Mouse (Mus musculus): ENCODE results near the gene Panx2.

DNA sequence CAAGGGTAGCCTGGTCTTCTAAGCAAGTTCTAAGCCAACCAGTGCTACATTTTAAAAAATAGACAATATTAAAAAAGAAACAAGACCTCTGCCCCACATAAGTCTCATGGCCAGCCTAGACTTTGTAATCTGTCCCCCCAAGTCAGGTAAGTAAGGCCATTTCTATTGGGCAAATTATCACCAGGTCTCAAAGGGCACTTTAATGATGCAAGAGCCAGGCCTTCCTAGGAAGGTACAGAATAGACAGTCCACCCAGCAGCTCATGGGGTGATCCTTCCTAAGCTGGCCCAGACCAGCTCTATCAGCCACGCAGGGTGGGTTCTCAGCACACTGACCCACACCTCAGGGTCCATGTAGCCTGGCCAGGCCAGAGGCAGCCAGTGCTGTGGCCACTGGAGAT, 24.4 kb downstream of the Panx2 start:
- TF ChIP-seq POLR2A (IDR thresholded peaks at IDR 0.05; ENCODE audit: control insufficient read depth, low read depth, low read length) (no peak), CTCF (IDR thresholded peaks at IDR 0.05; ENCODE audit: control insufficient read depth, insufficient read depth, insufficient replicate concordance, low read depth, low read length) (no peak)

All from testis, adult 2 months (tissue).